Mouse (Mus musculus): Measurements from ENCODE around the gene Tspo. TPM values are rescaled to one million over a fixed set of nuclear protein-coding genes. Genes with fewer than 3 reads are reported as not detected.

Tspo gene
- polyA plus RNA-seq, 1 experiment from 2014 or later, result 12.7 TPM

- no peaks in the 10 kb centered on the region for H3K4me1 ChIP-seq (ENCODE audit: control insufficient read depth, insufficient read depth, low read depth, low read length)
- ATAC-seq, result no peak
- no peak overlapping the region for H3K4me3 ChIP-seq (ENCODE audit: low read length)
- no peaks in the 10 kb centered on the region for H3K9me3 ChIP-seq (ENCODE audit: control insufficient read depth, low read length)
- H3K4me2 ChIP-seq (ENCODE audit: low read length), result no peak overlapping the region
- peaks cover 15% of the 10 kb centered on the region for H3K36me3 ChIP-seq (ENCODE audit: control insufficient read depth, insufficient read depth, low read length)
- WGBS, result 91% methylated on average over 5 of the region's 5 CpGs
- no peaks in the 10 kb centered on the region for H3K27me3 ChIP-seq (replicated peaks; ENCODE audit: control insufficient read depth, insufficient read depth, low read length)
- no peak overlapping the region for H3K27ac ChIP-seq (ENCODE audit: low read depth, low read length)
- no peak overlapping the region for H3K9ac ChIP-seq (ENCODE audit: low read depth, low read length)
Observed at GRCm38 (mm10) chr15:83571636-83572035, 8.2 kb downstream of the Tspo start.

DNA sequence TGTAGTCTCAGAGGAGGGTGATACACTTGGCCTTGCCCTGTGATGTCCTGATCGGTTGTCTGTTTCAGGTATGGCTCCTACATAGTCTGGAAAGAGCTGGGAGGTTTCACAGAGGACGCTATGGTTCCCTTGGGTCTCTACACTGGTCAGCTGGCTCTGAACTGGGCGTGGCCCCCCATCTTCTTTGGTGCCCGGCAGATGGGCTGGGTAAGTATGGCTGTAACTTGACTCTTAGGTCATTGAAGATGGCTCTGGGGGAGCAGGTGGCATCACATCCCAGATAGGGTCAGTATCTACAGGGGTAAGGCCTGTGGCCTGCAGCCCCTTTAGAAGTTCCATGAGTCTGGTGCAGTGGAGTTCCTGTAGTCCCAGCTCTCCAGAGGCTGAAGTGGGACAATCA is 8.7 kb downstream of the Tspo start:
- no peak overlapping the region for H3K9ac ChIP-seq (ENCODE audit: low read depth, low read length)
- no peak overlapping the region for H3K4me2 ChIP-seq (ENCODE audit: low read length)
- peaks cover 16% of the 10 kb centered on the region for H3K36me3 ChIP-seq (ENCODE audit: control insufficient read depth, insufficient read depth, low read length)
- no peak for ATAC-seq
- WGBS, result 84% methylated on average over 4 of the region's 4 CpGs
- H3K27ac ChIP-seq (ENCODE audit: low read depth, low read length), result no peak overlapping the region
- no peak overlapping the region for H3K4me3 ChIP-seq (ENCODE audit: low read length)
- H3K27me3 ChIP-seq (replicated peaks; ENCODE audit: control insufficient read depth, insufficient read depth, low read length), result no peaks in the 10 kb centered on the region
- H3K9me3 ChIP-seq (ENCODE audit: control insufficient read depth, low read length), result no peaks in the 10 kb centered on the region
- H3K4me1 ChIP-seq (ENCODE audit: control insufficient read depth, insufficient read depth, low read depth, low read length), result no peaks in the 10 kb centered on the region

GRCm38 (mm10) chr15:83573606-83574005 is 10.2 kb downstream of the Tspo start:
- H3K27ac ChIP-seq (ENCODE audit: low read depth, low read length), result no peak overlapping the region
- no peak overlapping the region for H3K4me2 ChIP-seq (ENCODE audit: low read length)
- H3K9ac ChIP-seq (ENCODE audit: low read depth, low read length), result no peak overlapping the region
- H3K9me3 ChIP-seq (ENCODE audit: control insufficient read depth, low read length), result no peaks in the 10 kb centered on the region
- no peak overlapping the region for H3K4me3 ChIP-seq (ENCODE audit: low read length)
- H3K36me3 ChIP-seq (ENCODE audit: control insufficient read depth, insufficient read depth, low read length), result peaks cover 21% of the 10 kb centered on the region
- WGBS, result 96% methylated on average over 12 of the region's 12 CpGs
- H3K27me3 ChIP-seq (replicated peaks; ENCODE audit: control insufficient read depth, insufficient read depth, low read length), result no peaks in the 10 kb centered on the region
- ATAC-seq, result no peak
- no peaks in the 10 kb centered on the region for H3K4me1 ChIP-seq (ENCODE audit: control insufficient read depth, insufficient read depth, low read depth, low read length)

GRCm38 (mm10) chr15:83574731-83575351 is 11.4 kb downstream of the Tspo start:
- Histone ChIP-seq H3K9ac (ENCODE audit: low read depth, low read length) (no peak overlapping the region), H3K27me3 (replicated peaks; ENCODE audit: control insufficient read depth, insufficient read depth, low read length) (no peaks in the 10 kb centered on the region), H3K4me2 (ENCODE audit: low read length) (no peak overlapping the region), H3K36me3 (ENCODE audit: control insufficient read depth, insufficient read depth, low read length) (peaks cover 30% of the 10 kb centered on the region), H3K27ac (ENCODE audit: low read depth, low read length) (no peak overlapping the region), H3K4me1 (ENCODE audit: control insufficient read depth, insufficient read depth, low read depth, low read length) (no peaks in the 10 kb centered on the region), H3K9me3 (ENCODE audit: control insufficient read depth, low read length) (no peaks in the 10 kb centered on the region), H3K4me3 (ENCODE audit: low read length) (no peak overlapping the region)
- ATAC-seq, result no peak
- WGBS, result 88% methylated on average over 6 of the region's 6 CpGs

DNA sequence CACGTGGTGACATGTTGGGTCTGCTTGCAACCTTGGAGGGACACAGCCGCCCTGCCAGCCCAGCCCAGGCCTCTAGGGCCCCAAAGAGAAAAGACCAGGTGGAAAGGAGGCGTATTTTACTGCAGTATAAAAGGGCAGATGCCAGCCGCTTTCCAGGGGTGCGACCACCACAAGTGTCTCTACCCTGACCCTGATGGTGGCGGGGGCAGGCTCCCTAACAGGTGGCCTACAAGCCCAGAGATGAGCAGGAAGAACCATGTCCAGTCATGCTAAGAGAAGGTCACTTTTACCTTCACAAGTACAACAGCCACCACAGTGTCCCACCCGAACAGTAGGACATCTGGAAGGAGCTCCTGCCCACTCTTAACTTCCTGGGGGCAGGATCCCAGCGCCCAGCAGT is 12.2 kb downstream of the Tspo start:
- no peaks in the 10 kb centered on the region for H3K9me3 ChIP-seq (ENCODE audit: control insufficient read depth, low read length)
- 95% methylated on average over 8 of the region's 8 CpGs for WGBS
- H3K4me3 ChIP-seq (ENCODE audit: low read length), result no peak overlapping the region
- H3K9ac ChIP-seq (ENCODE audit: low read depth, low read length), result no peak overlapping the region
- H3K27ac ChIP-seq (ENCODE audit: low read depth, low read length), result no peak overlapping the region
- H3K36me3 ChIP-seq (ENCODE audit: control insufficient read depth, insufficient read depth, low read length), result peaks cover 35% of the 10 kb centered on the region
- ATAC-seq, result no peak
- no peak overlapping the region for H3K4me2 ChIP-seq (ENCODE audit: low read length)
- H3K27me3 ChIP-seq (replicated peaks; ENCODE audit: control insufficient read depth, insufficient read depth, low read length), result no peaks in the 10 kb centered on the region
- no peaks in the 10 kb centered on the region for H3K4me1 ChIP-seq (ENCODE audit: control insufficient read depth, insufficient read depth, low read depth, low read length)

DNA sequence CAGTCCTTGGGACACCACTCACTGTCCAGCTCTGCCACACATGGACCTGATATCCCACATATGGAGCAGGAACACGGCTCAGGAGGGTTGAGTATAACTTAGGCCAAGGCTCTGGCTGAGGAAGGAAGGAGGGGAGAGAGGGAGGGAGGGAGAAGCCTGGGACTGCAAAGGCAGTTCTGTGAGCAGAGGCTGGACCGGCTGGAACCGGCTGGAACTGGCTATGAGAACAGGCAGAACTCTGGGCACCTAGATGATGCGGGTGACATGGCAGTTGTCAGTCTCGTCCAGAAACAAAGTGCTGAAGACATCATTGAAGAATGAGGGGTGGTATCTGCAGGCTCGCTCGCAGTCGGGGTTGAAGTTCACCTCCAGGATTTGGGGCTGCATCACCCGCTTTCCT is 13.3 kb downstream of the Tspo start:
- H3K4me1 ChIP-seq (ENCODE audit: control insufficient read depth, insufficient read depth, low read depth, low read length), result no peaks in the 10 kb centered on the region
- WGBS, result 95% methylated on average over 9 of the region's 9 CpGs
- H3K9me3 ChIP-seq (ENCODE audit: control insufficient read depth, low read length), result no peaks in the 10 kb centered on the region
- H3K27ac ChIP-seq (ENCODE audit: low read depth, low read length), result no peak overlapping the region
- no peak overlapping the region for H3K4me2 ChIP-seq (ENCODE audit: low read length)
- H3K9ac ChIP-seq (ENCODE audit: low read depth, low read length), result no peak overlapping the region
- H3K36me3 ChIP-seq (ENCODE audit: control insufficient read depth, insufficient read depth, low read length), result peaks cover 43% of the 10 kb centered on the region
- no peak for ATAC-seq
- H3K27me3 ChIP-seq (replicated peaks; ENCODE audit: control insufficient read depth, insufficient read depth, low read length), result no peaks in the 10 kb centered on the region
- H3K4me3 ChIP-seq (ENCODE audit: low read length), result no peak overlapping the region

DNA sequence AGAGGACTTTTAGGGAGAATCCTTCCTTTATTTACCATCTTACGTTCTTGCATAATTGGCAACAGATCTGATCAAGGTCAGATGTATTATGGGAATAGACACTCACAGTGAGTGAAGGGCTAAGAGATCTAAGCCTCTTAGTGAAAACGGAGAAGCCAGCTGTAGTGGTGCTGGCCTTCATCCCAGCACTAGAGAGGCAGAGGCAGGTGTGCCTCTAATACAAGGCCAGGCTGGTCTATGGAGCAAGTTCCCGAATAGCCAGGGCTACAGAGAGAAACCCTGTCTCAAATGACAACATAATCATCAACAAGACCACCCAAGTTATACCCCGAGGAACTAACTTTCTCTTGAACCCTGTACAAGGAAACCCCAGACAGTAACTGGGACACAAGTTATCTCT is 19.5 kb downstream of the Tspo start:
- no peak overlapping the region for H3K4me3 ChIP-seq (ENCODE audit: low read length)
- H3K9me3 ChIP-seq (ENCODE audit: control insufficient read depth, low read length), result peaks cover 3% of the 10 kb centered on the region
- no peaks in the 10 kb centered on the region for H3K4me1 ChIP-seq (ENCODE audit: control insufficient read depth, insufficient read depth, low read depth, low read length)
- no peak overlapping the region for H3K27ac ChIP-seq (ENCODE audit: low read depth, low read length)
- H3K27me3 ChIP-seq (replicated peaks; ENCODE audit: control insufficient read depth, insufficient read depth, low read length), result no peaks in the 10 kb centered on the region
- peaks cover 67% of the 10 kb centered on the region for H3K36me3 ChIP-seq (ENCODE audit: control insufficient read depth, insufficient read depth, low read length)
- WGBS, result 88% methylated on average over 4 of the region's 4 CpGs
- no peak overlapping the region for H3K4me2 ChIP-seq (ENCODE audit: low read length)
- H3K9ac ChIP-seq (ENCODE audit: low read depth, low read length), result no peak overlapping the region
- ATAC-seq, result no peak

GRCm38 (mm10) chr15:83583419-83584156 is 20.2 kb downstream of the Tspo start:
- H3K4me2 ChIP-seq (ENCODE audit: low read length), result no peak overlapping the region
- H3K9me3 ChIP-seq (ENCODE audit: control insufficient read depth, low read length), result peaks cover 3% of the 10 kb centered on the region
- H3K27me3 ChIP-seq (replicated peaks; ENCODE audit: control insufficient read depth, insufficient read depth, low read length), result no peaks in the 10 kb centered on the region
- peaks cover 67% of the 10 kb centered on the region for H3K36me3 ChIP-seq (ENCODE audit: control insufficient read depth, insufficient read depth, low read length)
- no peak overlapping the region for H3K27ac ChIP-seq (ENCODE audit: low read depth, low read length)
- no peak overlapping the region for H3K4me3 ChIP-seq (ENCODE audit: low read length)
- no peak for ATAC-seq
- H3K9ac ChIP-seq (ENCODE audit: low read depth, low read length), result no peak overlapping the region
- whole genome bisulfite sequencing, result 65% methylated on average over 8 of the region's 8 CpGs
- no peaks in the 10 kb centered on the region for H3K4me1 ChIP-seq (ENCODE audit: control insufficient read depth, insufficient read depth, low read depth, low read length)

DNA sequence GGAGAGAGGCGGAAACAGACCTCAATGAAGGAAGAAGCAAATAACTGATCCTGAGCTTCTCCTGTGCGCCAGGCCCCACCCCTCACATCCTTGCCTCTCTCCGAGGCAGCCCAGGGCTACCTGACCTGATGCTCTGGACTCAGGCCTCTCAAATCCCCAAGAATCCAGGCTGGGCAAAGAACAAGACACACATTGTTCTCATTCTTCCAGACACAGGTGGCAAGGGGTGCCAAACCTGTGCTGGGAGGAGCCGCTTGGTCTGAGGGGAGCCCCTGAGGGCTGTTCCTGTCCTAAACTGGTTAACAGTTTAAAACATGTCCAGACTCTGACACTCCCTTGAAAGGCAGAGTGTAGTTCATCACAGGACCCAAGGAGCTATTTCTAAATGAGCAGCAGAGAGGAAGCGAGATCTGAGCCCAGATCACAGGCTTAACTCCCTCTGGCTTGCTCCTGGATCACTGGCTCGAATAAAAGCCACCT is 21.4 kb downstream of the Tspo start:
- Histone ChIP-seq H3K9me3 (ENCODE audit: control insufficient read depth, low read length) (peaks cover 3% of the 10 kb centered on the region), H3K27me3 (replicated peaks; ENCODE audit: control insufficient read depth, insufficient read depth, low read length) (no peaks in the 10 kb centered on the region), H3K36me3 (ENCODE audit: control insufficient read depth, insufficient read depth, low read length) (peaks cover 59% of the 10 kb centered on the region), H3K4me2 (ENCODE audit: low read length) (no peak overlapping the region), H3K4me1 (ENCODE audit: control insufficient read depth, insufficient read depth, low read depth, low read length) (no peaks in the 10 kb centered on the region), H3K9ac (ENCODE audit: low read depth, low read length) (no peak overlapping the region), H3K4me3 (ENCODE audit: low read length) (no peak overlapping the region), H3K27ac (ENCODE audit: low read depth, low read length) (no peak overlapping the region)
- 95% methylated on average over 6 of the region's 6 CpGs for WGBS
- no peak for ATAC-seq
